Mouse (Mus musculus): ENCODE data around the gene Tars2. TPM values are rescaled to one million over a fixed set of nuclear protein-coding genes. Genes with fewer than 3 reads are reported as not detected.
"Not testable (repeated sequence)": the region's sequence is repeated elsewhere in the genome, so short reads cannot be mapped to it uniquely, and the experiment has no call there.

Gene Tars2
- 49.6 and 52.2 TPM in 2 replicates for polyA plus RNA-seq (2016; fragmentation: Nextera tagmentation; extraction: Ambion mirVana)

- Histone ChIP-seq H3K36me3 (peaks cover 21% of the 10 kb centered on the region), H3K9ac (no peak within 1 kb of the TSS), H3K4me1 (no peaks in the 10 kb centered on the region), H3K27ac (no peak within 1 kb of the TSS), H3K4me2 (replicated peaks) (no peak within 1 kb of the TSS), H3K4me3 (no peak within 1 kb of the TSS), H3K9me3 (no peaks in the 10 kb centered on the region), H3K27me3 (no peaks in the 10 kb centered on the region)
- ATAC-seq (ENCODE audit: insufficient number of reproducible peaks, insufficient read depth, low FRiP score, low TSS enrichment) = no peak
- 83% methylated on average over 6 of the region's 6 CpGs for WGBS
These were observed at the start of gene Tars2 for GRCm38 (mm10) chr3:95760106-95760505. Gene Tars2 (minus strand): TSS chr3:95760206.

DNA sequence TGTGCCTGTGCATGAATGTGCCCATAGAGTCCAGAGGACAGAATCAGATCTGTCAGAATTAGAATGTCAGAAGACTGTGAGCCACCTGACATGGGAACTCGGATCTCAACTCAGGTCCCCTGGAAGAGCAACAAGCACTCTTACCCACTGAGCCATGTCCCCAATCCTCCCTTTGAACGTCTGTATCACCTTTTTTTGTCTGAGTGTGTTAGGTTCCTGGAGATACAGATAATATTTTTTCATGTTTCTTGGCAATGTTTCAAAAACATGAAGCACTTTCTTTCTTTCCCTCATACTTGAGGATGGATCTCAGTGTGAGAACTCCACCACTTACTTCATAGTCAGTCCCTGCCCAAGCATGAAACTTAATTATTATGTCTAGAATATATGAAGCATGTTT lies 48.4 kb upstream of the Tars2 start:
- Histone ChIP-seq H3K4me2 (replicated peaks) (no peak overlapping the region), H3K9ac (no peak overlapping the region), H3K9me3 (no peaks in the 10 kb centered on the region), H3K36me3 (peaks cover 16% of the 10 kb centered on the region), H3K4me1 (no peaks in the 10 kb centered on the region), H3K27me3 (no peaks in the 10 kb centered on the region), H3K27ac (no peak overlapping the region), H3K4me3 (no peak overlapping the region)
- 76% methylated on average over 2 of the region's 2 CpGs for WGBS
- no peak for ATAC-seq (ENCODE audit: insufficient number of reproducible peaks, insufficient read depth, low FRiP score, low TSS enrichment)

- ATAC-seq (ENCODE audit: insufficient number of reproducible peaks, insufficient read depth, low FRiP score, low TSS enrichment) = not testable (repeated sequence)
- H3K36me3 ChIP-seq = peaks cover 16% of the 10 kb centered on the region
- 88% methylated on average over 6 of the region's 6 CpGs for WGBS
These were observed 47.6 kb upstream of the Tars2 start for GRCm38 (mm10) chr3:95807630-95808029.

DNA sequence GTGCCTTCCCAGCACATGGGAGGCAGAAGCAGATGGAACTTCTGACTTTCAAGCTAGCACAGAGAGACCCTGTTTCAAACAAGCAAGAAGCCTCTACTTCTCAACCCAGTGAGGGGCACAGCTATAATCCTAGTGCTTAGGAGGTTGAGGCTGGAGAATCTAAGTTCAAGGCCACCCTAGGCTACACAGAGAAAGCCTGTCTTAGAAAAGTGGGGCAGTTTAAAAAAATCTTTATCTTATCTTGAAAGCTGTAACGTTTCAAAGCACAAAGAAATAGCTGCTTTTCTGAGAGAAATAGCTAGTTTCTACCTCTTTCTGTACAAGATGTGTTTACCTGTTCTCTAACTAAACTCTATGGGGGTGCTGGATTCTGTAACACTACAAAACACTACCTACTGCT lies 46.7 kb upstream of the Tars2 start:
- Histone ChIP-seq H3K4me1 (no peaks in the 10 kb centered on the region), H3K27ac (no peak overlapping the region), H3K4me3 (no peak overlapping the region), H3K27me3 (no peaks in the 10 kb centered on the region), H3K9me3 (no peaks in the 10 kb centered on the region), H3K4me2 (replicated peaks) (no peak overlapping the region), H3K9ac (no peak overlapping the region), H3K36me3 (peaks cover 18% of the 10 kb centered on the region)
- ATAC-seq (ENCODE audit: insufficient number of reproducible peaks, insufficient read depth, low FRiP score, low TSS enrichment) = no peak
- 87% methylated on average over 1 of the region's 1 CpGs for WGBS

More at GRCm38 (mm10) chr3:95807630-95808029, 47.6 kb upstream of the Tars2 start:
- H3K4me1 ChIP-seq; H3K27ac ChIP-seq; H3K9me3 ChIP-seq; H3K4me3 ChIP-seq; H3K27me3 ChIP-seq; H3K9ac ChIP-seq; H3K4me2 ChIP-seq (replicated peaks): not testable (repeated sequence)

DNA sequence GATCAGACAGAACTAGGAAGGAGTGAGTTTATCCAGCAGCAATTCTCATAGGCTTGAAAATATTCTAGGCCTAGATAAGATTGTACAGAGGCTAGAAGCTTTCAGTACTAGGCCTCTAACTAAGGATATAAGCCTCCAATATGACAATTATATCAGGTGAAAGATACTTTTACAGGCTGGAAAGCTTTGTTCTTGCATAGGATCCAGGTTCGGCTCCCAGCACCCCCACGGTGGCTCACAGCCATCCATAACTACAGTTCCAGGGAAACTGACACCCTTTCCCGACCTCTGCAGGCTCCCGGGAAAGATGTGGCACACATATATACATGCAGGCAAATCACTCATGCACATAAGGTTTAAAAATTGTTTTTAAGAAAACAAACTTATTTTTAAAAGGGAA lies 43.8 kb upstream of the Tars2 start:
- WGBS = 96% methylated on average over 4 of the region's 4 CpGs

DNA sequence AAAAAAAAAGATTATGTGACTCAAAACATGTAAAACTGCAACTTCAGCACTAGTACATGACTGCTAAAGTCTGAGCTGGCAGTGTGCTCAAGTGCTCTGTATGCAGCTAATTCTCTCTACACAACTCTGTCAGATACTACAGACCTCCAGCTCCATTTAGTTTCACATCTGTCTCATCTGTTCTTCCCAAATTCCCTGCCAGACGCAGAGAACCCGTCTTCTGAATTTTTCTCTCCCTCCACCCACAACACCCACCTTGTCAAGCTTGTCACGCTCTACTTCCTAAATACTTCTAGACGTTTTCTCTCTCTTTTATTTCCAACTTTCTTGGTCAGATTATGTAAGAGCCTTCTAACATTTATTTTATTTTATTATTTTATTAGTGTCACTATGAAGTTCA lies 38.8 kb upstream of the Tars2 start:
- 84% methylated on average over 4 of the region's 4 CpGs for WGBS
- Histone ChIP-seq H3K36me3 (0 out of 2 replicates have a peak, but pooled peaks cover 3% of the 10 kb centered on the region), H3K27ac (no peak overlapping the region), H3K4me2 (replicated peaks) (no peak overlapping the region), H3K4me3 (no peak overlapping the region), H3K27me3 (no peaks in the 10 kb centered on the region), H3K4me1 (0 out of 2 replicates have a peak, but pooled peaks cover 3% of the 10 kb centered on the region), H3K9me3 (no peaks in the 10 kb centered on the region), H3K9ac (no peak overlapping the region)
- ATAC-seq (ENCODE audit: insufficient number of reproducible peaks, insufficient read depth, low FRiP score, low TSS enrichment) = no peak

More for the DNA sequence above, 43.8 kb upstream of the Tars2 start:
- no peaks in the 10 kb centered on the region for H3K4me1 ChIP-seq
- peaks cover 20% of the 10 kb centered on the region for H3K36me3 ChIP-seq
- no peaks in the 10 kb centered on the region for H3K9me3 ChIP-seq
- ATAC-seq (ENCODE audit: insufficient number of reproducible peaks, insufficient read depth, low FRiP score, low TSS enrichment) = no peak
- H3K4me3 ChIP-seq = no peak overlapping the region
- H3K9ac ChIP-seq = no peak overlapping the region
- no peak overlapping the region for H3K27ac ChIP-seq
- no peaks in the 10 kb centered on the region for H3K27me3 ChIP-seq
- H3K4me2 ChIP-seq (replicated peaks) = no peak overlapping the region

DNA sequence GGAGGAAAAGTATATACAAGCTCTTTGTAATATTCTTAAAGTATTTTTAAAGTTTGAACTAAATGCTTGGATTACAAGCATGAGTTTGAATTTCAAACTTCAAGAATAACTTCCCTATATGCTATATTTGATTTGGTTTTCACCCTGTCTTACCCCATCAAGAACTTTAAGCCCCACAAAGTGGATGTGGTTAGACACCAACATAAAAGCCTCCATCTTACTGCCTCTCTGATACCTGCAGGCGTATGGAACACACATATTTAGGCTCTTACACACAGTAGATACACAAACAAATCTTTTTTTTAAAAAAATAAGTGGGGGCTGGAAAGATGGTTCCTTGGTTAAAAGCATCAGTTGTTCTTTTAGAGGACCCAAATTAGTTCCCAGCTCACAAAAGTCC lies 34.3 kb upstream of the Tars2 start:
- Histone ChIP-seq H3K27me3 (no peaks in the 10 kb centered on the region), H3K27ac (no peak overlapping the region), H3K4me3 (no peak overlapping the region), H3K36me3 (no peaks in the 10 kb centered on the region), H3K9me3 (no peaks in the 10 kb centered on the region), H3K4me1 (0 out of 2 replicates have a peak, but pooled peaks cover 6% of the 10 kb centered on the region), H3K9ac (no peak overlapping the region), H3K4me2 (replicated peaks) (no peak overlapping the region)
- 76% methylated on average over 1 of the region's 1 CpGs for WGBS
- no peak for ATAC-seq (ENCODE audit: insufficient number of reproducible peaks, insufficient read depth, low FRiP score, low TSS enrichment)

DNA sequence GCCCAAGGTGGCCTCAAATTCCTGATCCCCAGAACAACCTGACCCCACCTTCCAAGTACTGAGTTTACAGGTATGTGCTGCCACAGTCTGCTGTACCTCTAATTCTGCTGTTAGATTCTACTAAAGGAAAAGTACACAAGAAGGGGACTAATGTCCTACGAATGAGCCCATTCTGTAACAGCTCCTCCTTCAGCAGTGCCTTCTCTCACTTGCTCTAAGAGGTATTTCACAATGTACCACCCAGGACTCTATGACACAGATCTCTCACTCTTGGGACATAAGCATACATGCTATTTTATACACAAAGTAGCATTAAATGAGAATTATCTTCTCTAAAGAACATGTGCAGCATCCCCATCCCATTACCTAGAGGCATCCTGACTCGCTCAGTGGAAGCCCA lies 33.7 kb upstream of the Tars2 start:
- 76% methylated on average over 2 of the region's 2 CpGs for WGBS
- no peaks in the 10 kb centered on the region; the same call in 1 of the 2 replicates for H3K36me3 ChIP-seq
- no peaks in the 10 kb centered on the region for H3K9me3 ChIP-seq
- no peak overlapping the region for H3K27ac ChIP-seq
- ATAC-seq (ENCODE audit: insufficient number of reproducible peaks, insufficient read depth, low FRiP score, low TSS enrichment) = no peak
- no peak overlapping the region for H3K9ac ChIP-seq
- 0 out of 2 replicates have a peak, but pooled peaks cover 6% of the 10 kb centered on the region for H3K4me1 ChIP-seq
- H3K4me2 ChIP-seq (replicated peaks) = no peak overlapping the region
- no peaks in the 10 kb centered on the region for H3K27me3 ChIP-seq
- H3K4me3 ChIP-seq = no peak overlapping the region

GRCm38 (mm10) chr3:95785501-95785900 lies 25.5 kb upstream of the Tars2 start:
- Histone ChIP-seq H3K4me1 (no peaks in the 10 kb centered on the region), H3K27me3 (no peaks in the 10 kb centered on the region), H3K36me3 (peaks cover 54% of the 10 kb centered on the region), H3K4me2 (replicated peaks) (no peak overlapping the region), H3K27ac (no peak overlapping the region), H3K9me3 (no peaks in the 10 kb centered on the region), H3K4me3 (no peak overlapping the region), H3K9ac (no peak overlapping the region)
- WGBS = 89% methylated on average over 4 of the region's 4 CpGs
- ATAC-seq (ENCODE audit: insufficient number of reproducible peaks, insufficient read depth, low FRiP score, low TSS enrichment) = no peak

DNA sequence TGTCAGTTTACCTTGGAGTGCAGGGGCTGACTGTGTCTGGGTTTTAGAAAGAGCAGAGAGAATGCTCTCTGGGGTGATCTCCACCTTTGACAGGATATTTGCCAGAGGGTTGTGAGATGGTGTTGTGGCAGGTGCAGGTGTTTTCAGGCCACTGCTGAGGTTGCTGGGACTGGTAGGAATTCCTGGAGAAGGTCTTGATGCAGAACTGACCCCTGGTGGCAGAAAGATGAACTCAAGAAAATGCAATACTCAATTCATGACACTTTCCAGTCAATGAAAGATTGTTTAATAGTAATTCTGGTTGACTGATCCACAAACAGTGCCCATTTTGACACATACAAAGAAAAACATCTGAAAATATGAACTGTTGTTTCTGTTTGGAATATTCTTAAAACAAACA lies 12.0 kb upstream of the Tars2 start:
- H3K9ac ChIP-seq = no peak overlapping the region
- H3K27me3 ChIP-seq = no peaks in the 10 kb centered on the region
- no peaks in the 10 kb centered on the region for H3K9me3 ChIP-seq
- no peaks in the 10 kb centered on the region for H3K4me1 ChIP-seq
- no peak overlapping the region for H3K4me2 ChIP-seq (replicated peaks)
- no peak for ATAC-seq (ENCODE audit: insufficient number of reproducible peaks, insufficient read depth, low FRiP score, low TSS enrichment)
- H3K36me3 ChIP-seq = peaks cover 65% of the 10 kb centered on the region
- H3K27ac ChIP-seq = no peak overlapping the region
- no peak overlapping the region for H3K4me3 ChIP-seq

- H3K4me3 ChIP-seq = no peak overlapping the region
- ATAC-seq (ENCODE audit: insufficient number of reproducible peaks, insufficient read depth, low FRiP score, low TSS enrichment) = no peak
- no peak overlapping the region for H3K4me2 ChIP-seq (replicated peaks)
- H3K27me3 ChIP-seq = no peaks in the 10 kb centered on the region
- H3K4me1 ChIP-seq = no peaks in the 10 kb centered on the region
- WGBS = 92% methylated on average over 10 of the region's 10 CpGs
- peaks cover 61% of the 10 kb centered on the region for H3K36me3 ChIP-seq
- H3K9me3 ChIP-seq = no peaks in the 10 kb centered on the region
- no peak overlapping the region for H3K27ac ChIP-seq
- H3K9ac ChIP-seq = no peak overlapping the region
These were observed 5.5 kb upstream of the Tars2 start for GRCm38 (mm10) chr3:95765534-95765933.

GRCm38 (mm10) chr3:95763811-95764210 lies 3.8 kb upstream of the Tars2 start:
- H3K27ac ChIP-seq = no peak overlapping the region
- H3K9me3 ChIP-seq = no peaks in the 10 kb centered on the region
- H3K27me3 ChIP-seq = no peaks in the 10 kb centered on the region
- H3K4me1 ChIP-seq = no peaks in the 10 kb centered on the region
- H3K36me3 ChIP-seq = peaks cover 55% of the 10 kb centered on the region
- WGBS = 79% methylated on average over 10 of the region's 10 CpGs
- H3K9ac ChIP-seq = no peak overlapping the region
- ATAC-seq (ENCODE audit: insufficient number of reproducible peaks, insufficient read depth, low FRiP score, low TSS enrichment) = no peak
- H3K4me2 ChIP-seq (replicated peaks) = no peak overlapping the region
- no peak overlapping the region for H3K4me3 ChIP-seq

DNA sequence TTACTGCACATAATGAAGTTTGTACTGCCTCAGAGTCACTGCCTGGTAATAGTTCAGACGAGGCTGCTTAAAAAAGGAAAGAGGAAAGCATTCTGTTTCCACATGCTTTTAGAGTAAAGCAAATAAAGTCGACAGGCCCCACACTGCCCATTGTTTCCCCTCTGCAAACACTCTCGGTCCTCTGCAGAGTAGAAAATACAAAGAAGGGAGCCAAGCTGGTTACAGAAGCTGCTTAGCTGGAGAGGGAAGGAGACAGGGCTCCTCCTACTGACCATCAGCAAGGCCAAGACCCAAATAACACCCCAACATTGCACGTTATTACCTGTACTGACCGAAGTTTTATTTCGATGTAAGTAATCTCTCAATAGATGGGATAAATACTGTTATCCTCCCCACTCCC lies 3.0 kb upstream of the Tars2 start:
- no peaks in the 10 kb centered on the region for H3K4me1 ChIP-seq
- H3K9ac ChIP-seq = no peak overlapping the region
- H3K4me3 ChIP-seq = no peak overlapping the region
- H3K36me3 ChIP-seq = peaks cover 47% of the 10 kb centered on the region
- H3K27me3 ChIP-seq = no peaks in the 10 kb centered on the region
- H3K4me2 ChIP-seq (replicated peaks) = no peak overlapping the region
- H3K9me3 ChIP-seq = no peaks in the 10 kb centered on the region
- no peak overlapping the region for H3K27ac ChIP-seq
- no peak for ATAC-seq (ENCODE audit: insufficient number of reproducible peaks, insufficient read depth, low FRiP score, low TSS enrichment)
- 52% methylated on average over 6 of the region's 6 CpGs for WGBS
